Mouse (Mus musculus): ENCODE measurements at regions not wholly inside any gene's neighbourhood (a gene's known extent, or its start where the extent isn't known, plus 50 kb on each side); places are given as distances from the start of the nearest gene placed in this dataset.

DNA sequence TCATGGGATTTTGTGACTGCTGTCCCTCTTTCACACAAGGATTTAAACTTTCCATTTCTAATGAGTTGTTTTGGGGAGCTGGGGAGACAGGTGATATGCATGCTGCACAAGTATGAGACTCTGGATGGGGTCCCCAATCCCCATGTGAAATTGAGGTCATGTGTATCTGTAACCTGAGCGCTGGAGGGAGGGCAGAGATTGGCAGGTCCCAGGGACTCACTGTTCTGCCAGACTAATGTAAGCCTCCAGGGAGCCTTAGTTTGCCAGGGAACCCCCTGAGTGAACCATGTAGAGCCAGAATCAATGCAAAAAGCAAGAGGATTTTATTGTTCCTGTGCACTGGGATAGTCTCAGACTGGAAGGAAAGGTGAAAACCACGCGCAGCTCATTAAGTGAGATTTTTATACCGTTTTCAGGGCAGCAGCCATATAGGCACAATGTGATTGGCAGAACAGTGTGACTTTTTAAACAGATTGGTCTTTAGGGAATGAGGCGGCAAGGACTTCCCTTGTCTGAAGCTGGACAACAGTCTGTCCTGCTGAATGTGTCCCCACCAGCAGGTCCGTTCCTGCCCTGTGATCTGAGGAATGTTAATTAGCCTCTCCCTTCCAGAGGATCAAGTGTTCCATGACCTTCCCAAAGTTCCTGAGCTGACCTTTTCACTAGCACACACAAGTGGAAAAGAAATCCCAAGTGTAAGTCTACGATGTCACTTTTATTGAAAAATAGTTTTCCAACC, 59.9 kb upstream of the Oxgr1 start:
- DNase-seq (ENCODE audit: low spot score) = no peak

DNA sequence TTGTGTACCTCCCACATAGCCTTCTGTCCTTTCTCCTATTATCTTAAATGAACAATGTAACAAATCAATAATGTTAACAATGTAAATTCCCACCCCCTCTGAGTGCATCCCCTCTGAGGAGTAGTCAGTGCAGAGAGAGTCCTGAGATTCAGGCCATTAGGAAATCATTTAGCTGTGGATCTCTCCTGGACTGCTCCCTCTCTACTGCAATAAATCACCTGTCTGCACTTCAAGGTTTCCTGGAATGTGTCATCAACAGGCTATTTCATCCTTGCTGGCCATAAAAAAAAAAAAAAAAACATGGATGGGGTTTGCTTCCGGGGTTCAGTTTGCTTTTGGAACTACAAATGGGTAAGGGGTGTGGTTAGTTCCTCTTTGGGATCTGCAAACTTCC, 60.5 kb upstream of the Oxgr1 start:
- DNase-seq (ENCODE audit: low spot score) = no peak

DNA sequence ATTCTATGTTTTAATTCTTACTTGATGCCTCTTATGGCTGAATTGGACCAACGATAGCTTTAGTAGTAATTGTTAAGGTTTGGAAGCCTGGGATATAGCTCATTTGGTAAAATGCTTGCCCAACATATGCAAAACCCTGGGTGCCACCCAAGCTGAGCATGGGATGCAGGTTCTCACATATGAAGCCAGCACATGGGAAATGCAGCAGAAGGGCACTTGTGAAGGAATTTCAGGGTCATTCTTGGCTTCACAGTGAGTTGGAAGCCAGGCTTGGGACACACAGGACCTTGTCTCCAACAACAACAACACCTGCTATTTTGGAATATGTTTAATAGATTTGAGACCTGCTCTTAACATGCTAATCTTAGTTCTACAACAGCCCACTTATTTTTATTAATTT, 67.6 kb upstream of the Oxgr1 start:
- DNase-seq (ENCODE audit: low spot score) = no peak

DNA sequence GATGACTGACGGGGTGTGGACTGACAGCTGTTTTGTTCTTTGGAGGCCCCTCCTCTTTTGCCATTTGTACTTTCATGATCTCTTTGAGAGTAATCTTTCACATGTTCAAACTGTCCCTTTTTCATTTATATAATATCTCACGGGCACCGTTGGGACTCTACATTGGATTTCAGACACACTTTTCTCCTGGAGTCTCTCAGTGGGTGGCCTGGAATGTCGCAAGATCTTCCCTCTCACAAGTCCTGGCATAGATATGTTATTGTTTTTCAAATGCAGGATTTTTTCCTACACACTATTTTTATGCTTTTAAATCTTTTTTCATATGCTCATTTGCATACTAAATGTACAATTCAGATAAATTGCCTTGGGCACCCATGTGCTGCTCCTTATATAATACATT, 71.1 kb upstream of the Oxgr1 start:
- DNase-seq (ENCODE audit: low spot score) = no peak

DNA sequence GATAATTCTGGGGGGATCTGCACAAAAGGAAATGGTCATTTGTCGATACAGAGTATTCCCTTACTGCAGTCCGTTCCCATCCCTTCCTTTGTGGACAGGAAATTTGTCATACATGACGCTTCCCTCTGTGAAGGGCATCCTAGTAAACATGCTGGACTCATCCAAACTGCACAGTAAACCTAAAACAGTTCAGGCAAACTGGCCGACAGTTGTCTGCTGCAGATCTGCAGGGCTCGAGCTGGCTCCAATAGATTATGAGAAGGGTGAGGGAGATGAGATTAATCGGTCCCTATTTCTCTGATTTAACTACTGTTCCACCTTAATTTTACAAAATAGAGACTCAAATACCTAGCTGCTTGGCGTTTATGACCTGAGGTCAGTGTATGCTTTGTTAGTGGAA, 76.3 kb upstream of the Oxgr1 start:
- DNase-seq (ENCODE audit: low spot score) = no peak

DNA sequence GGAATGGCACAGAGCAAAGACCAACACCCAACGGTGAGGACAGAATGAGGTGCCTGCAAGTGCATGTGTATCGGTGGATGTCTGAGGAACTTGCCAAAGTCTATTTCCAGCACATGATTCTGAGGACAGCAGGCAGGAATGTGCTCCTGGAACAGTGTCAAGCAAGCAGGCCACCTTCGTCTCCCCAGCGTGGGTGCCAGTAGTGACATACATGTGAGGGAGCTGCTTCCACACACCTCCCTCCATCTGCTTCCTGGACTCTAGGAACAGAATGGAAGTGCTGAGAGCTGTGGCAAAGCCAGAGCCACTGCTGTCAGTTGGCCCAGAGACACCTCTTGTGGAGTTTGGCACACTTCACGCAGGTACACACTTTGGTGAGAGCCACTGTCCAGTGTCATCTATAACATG, 76.9 kb upstream of the Oxgr1 start:
- DNase-seq (ENCODE audit: low spot score) = no peak

DNA sequence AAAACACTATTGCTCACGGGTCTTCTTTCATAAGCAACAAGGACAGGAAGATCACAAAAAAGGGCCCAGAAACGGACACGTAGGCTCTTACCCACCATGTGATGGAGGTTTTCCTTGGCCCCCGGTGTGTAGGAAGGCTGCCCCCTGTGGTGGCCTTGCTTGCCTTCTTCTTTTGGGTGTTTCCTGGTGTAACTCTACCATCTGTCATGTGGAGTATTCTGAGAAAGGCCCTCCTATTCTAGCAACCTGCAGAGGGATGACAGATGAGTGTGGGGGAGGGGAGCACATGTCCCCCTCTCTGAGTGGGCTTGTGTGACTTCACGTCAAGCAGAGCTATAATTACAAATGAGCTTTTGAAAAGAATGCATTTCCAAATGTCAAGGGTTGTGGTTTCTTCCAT, 77.3 kb upstream of the Oxgr1 start:
- no peak for DNase-seq (ENCODE audit: low spot score)

DNA sequence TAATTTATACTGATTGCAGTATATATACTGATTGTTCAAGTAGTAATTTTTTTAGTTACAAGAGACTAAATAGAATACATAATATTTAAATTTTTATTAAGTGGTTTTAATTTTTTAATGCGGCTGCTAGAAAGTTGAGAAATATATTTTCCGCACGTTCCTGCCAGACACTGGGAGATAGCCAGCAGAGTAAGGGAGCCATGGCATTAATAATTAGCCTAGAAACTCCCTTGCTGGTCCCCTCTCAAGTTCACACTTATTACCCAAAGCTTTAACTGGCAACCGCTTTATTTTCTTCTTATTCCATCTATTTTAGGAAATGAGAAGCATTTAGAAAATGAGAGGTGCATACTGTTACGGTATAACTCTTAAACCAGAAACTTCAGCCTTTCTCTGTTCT, 78.0 kb upstream of the Oxgr1 start:
- no peak for DNase-seq (ENCODE audit: low spot score)

DNA sequence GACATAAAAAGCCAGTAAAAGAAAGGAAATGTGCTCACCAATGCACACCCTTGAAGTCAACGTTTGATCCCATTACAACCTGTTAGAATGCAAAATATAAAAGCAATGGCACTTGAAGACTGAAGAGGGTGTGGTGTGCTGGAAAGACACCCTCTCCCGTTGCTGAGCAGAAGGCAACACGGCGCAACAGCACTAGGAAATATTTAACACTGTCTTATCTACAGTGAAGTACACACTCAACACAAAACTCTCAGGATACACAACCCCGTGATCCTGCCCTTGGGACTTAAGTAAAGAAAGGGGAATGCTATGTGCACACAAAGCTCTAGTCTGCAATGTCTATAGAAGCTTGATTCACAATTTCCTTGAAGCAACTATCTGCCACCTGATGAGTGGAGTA, 83.1 kb upstream of the Oxgr1 start:
- no peak for DNase-seq (ENCODE audit: low spot score)

DNA sequence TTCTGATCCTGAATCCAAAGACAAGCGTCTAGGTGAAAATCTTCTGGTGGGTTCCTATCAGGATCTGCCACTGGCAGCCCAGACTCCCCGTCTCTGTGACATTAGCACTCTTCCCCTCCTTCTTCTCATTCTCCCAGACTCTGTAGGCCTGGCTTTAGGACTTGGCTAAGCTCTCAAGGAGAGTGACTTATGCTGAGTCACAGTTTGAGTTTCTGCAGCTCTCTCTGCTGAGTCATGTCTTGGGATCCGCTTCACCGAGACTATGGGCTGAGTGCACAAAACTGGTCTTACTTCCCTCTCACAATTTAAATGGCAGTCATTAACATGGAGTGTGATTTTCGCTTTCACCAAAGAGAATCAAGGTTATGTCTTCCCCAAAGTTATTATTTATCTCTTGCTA, 85.2 kb upstream of the Oxgr1 start:
- no peak for DNase-seq (ENCODE audit: low spot score)

DNA sequence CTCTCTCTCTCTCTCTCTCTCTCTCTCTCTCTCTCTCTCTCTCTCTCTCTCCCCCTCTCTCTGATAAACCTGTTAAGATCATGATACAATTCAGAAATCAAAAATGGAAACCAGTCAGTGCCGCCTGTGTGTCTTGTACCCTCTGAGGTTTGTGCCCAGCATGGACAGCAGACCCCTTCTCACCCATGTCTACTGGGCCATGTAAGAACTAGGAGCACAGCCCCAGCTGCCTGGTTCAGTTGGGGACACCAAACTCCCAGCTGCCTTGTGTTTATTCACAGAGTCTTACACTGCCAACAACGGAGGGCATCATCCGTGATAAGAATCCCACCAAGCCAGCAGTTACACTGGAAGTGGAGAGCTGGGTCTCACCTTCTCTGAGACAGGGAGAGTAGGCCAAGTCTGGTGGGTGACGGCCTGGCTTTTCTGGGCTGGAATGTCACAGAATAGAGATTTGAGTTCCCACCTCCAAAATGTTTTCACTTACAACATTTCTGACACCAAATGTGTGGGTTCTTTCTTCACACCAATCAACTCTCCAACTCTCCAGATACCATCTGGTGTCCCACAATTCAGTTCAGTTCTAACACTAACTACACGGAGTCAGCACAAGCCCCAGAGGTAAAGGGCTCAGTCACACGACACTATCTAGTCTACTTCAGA, 92.2 kb upstream of the Oxgr1 start:
- DNase-seq (ENCODE audit: low spot score) = no peak

DNA sequence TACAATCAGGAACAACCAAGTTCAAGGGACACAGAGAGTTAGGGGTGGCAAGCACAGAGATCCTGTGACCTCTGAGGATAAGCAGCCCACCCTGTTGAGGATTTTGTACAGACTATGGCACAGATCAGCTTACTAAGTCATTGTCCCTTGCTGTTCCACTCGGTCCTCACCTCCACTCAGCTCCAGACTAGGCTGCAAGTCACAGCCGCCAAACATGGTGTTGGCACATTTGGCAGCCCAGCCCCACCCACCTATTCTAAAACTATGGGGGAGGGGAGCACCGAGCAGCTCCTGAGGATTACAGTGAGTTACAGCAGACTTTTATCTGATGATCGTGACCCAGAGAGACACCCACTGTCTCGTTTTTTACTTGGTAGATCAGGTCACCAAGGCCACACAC, 93.0 kb upstream of the Oxgr1 start:
- no peak for DNase-seq (ENCODE audit: low spot score)

DNA sequence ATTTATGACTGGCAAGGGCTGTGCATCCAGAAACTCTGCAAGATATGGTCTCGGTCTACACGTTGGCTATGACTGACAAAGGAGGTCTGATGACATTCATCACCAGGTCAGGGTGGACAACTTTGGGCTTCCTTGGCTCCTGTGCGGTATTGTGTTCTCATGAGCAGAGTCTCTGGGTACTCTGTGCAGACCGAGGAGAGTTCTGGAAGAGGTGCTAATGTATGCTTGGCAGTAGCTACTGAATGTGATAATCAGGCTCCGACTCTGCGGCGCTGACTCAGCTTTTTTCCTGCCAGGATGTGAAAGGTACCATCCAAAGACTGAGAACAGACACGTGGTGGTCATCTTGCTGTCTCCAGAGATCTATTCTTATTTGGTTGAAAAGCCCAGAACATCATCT, 94.5 kb upstream of the Oxgr1 start:
- no peak for DNase-seq (ENCODE audit: low spot score)

DNA sequence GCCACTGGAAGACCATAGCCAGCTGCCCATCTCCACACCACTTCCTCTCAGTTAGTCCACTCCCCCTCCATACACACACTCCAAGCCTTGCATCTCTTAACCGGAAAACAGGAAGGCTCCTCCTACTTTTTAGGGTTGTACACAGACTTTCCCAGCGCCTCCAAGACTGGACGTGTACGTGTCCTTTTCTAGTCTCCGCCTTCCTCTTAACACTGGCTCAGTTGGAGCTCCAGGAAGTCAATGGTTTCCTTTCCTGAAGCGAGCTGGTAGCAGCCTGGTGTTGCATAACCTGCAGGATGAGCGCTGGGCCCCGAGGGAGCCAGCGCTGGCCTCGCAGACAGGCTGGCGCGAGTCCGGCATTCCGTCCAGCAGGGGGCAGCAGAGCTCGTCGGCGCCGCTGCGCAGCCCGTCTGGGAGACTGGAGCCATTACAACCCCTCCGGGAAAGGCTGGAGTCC, 95.5 kb upstream of the Oxgr1 start:
- DNase-seq (ENCODE audit: low spot score) = peak; percentile 80

DNA sequence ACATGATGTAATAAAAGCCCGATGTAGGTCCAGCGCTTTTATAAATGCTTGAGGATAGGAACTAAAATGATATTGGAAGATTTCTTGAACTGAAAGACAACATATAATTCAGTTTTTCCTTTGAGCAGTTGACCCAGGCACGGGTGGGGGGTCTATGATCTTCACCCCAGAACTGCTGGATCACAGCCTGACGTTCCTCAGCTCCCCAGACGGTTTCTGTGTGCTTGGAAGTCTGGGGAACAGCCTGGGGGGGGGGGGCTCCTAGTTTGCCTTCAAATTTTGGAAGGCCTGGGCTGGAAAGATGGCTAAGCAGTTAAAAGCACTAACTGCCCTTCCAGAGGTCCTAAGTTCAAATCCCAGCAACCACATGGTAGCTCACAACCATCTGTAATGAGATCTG, 96.3 kb upstream of the Oxgr1 start:
- DNase-seq (ENCODE audit: low spot score) = no peak

DNA sequence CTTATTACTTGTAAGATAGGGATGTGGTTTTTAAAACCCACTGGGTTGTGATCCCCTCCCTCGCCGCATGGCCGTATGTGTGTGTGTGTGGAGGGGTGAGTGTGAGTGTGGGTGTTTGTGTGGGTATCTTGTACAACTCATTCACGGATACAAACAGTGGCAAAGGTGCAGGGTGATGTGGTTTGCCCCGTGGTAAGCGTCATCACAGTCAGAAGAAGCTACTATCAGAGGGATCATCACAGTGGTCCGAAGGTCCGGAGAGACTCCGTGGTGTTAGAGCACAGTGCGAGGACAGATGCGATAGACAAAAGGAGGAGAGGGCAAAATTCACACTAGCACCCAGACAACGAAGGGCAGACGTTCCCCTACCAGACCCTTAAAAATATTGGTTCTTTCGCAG, 97.0 kb upstream of the Oxgr1 start:
- no peak for DNase-seq (ENCODE audit: low spot score)

DNA sequence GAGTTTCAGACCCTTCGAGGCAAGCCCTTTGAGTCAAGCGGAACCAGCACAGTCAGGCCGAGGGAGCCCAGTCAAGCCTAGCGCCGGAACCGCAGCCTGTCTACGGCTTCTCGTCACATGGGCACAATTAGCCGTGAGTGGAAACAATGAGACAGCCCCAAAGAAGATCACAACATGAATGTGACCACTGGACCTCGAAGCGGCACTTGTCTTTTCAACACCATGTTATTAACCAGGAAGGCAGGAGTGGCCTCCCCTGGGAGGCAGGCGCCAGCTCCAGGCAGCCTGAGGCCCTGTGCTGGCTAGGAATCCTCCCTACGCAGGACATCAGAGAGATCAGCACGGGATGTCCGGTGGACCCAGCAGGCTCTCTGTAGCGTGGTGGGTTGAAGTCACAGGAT, 97.4 kb upstream of the Oxgr1 start:
- no peak for DNase-seq (ENCODE audit: low spot score)

DNA sequence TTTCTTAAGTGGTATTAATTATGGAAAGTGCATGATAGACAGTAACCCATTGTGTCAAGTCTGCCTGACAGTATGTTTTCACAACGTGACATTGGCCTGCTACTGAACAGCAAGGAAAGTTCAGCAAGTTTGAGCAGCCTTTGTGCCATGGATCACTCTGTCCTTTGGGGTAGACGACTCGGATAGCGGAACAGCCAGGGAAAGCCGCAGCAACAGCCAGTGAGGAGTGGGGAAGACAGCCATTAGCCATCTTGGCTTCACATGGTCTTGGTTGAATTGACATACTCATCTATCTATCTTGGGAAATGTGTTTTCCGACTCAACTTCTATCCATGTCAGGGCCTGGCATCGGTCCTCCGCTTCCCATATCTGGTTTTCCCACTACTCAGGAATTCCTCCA, 98.0 kb upstream of the Oxgr1 start:
- no peak for DNase-seq (ENCODE audit: low spot score)

DNA sequence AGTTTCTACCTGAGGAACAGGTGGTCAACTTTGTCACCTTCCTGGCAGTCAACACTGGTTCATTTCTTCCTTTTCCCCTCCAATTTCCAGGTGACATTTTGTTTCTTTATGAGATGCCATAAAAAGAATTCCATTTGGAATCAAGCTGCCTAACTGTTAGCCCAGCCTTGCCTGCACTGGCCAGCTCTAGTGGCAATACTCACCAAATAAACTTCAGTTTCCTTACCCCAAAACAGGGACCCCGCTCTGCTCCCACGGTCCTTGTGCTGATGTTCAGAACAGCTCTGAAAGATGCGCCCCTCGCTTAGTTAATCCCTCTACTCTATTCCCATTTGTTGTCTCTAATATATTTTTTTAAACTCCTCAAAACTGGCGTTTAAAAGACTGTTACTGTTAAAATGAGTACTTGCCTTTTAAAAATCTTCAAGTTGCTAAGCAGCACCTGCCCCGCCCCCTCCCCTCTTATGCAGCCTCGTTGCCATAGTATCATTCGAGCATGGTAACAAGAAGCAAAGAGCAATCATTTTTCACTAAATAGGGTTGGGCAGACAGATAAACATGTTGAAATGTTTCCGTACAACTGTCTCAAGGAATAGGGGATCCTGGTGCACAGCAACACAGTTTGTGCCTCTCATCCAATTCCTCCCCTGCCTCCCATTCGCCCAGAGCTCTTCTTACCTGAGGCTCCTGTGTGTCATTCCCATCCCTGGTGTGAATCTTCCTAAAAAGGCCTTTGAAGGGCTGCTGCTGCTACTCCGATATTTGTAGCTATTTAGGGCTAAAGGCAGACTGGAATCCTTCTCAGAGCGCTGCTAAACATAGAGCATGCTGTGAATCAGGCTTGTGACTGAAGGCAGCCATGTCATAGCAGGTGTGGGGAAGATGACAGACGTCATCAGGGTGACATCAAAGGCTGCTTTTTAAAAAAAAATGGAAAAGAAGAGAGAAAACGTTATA, 98.8 kb upstream of the Oxgr1 start:
- no peak for DNase-seq (ENCODE audit: low spot score)

DNA sequence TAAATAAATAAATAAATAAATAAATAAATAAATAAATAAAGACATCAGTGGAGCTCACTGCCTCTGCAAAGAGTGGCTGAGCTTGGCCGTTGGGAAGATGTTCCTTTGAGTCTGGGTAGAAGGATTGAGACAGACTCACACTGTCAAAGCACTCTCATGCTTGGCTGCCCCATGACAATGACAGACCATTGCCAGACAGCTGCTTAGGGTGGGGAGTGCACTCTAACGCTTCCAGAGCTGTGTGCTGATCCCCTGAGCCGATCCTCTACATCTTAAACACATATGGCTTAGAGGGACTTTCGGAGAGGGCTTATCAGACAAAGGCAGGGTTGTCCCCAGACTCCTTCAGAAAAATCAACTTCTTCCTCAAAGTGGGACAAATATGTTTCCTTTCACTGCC, 100.0 kb upstream of the Oxgr1 start:
- no peak for DNase-seq (ENCODE audit: low spot score)

DNA sequence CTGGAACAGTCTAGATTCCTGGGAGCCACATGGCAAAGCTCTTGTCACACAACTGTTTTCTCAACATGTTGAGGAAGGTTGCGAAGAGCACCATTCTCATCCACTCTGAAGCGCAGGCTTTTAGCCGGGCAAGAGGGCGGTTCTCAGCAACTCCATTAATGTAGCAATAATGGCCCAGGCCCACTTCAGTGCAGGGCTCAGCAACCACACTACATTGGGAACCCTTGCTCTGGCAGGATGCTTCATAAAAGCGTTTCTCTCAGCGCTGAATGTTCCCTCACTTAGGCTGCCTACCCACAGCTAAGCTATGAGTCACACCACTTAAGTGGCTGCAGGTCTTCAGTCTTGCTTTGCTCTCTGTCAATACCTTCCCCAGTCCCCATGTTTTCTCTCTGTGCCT, 102.2 kb upstream of the Oxgr1 start:
- DNase-seq (ENCODE audit: low spot score) = no peak

DNA sequence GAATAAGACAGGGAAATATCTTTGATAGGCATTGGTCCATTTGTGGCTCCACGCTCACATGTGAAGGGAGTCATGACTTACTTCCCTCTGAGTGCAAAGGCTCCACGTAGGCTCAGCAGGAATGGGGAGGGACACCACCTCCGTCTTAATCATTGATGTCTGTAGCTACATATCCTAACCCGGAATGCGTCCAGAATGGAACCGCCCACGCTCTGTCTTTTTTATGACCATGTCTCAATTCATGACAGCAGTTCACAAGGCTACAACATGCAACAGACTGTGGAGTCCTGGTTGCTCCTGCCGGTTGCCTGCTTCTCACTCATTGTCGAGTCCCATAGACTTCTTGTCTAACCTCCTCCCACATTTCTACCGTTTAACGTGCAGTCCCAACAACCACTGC, 104.1 kb upstream of the Oxgr1 start:
- no peak for DNase-seq (ENCODE audit: low spot score)
